Mouse (Mus musculus): ENCODE results near the gene Mmp1b. TPM values are rescaled to one million over a fixed set of nuclear protein-coding genes. Genes with fewer than 3 reads are reported as not detected.

The Mmp1b gene
- polyA plus RNA-seq (2017; shearing (Covaris generic)) = not detected

DNA sequence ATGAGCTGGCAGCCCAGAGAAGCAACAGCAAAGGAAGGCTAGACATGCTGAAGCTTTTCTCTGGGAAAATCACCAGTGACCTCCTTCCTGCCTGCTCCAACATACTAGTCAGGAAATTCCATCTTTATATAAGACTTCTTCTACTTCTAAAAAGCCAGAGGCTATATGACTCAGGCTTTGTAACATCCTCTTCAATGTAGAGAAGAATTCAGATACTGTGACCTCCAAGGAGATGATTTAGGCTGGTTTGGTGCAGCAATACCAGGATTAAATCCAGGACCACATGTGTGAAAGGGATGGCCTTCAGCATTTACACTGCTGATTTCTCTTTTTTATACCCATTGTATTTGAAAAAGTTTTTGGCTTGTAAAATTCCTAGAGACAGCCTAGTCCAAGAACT is at the start of gene Mmp1b:
Gene Mmp1b (minus strand): TSS at position 101 of the 400 bp plus-strand sequence.

GRCm38 (mm10) chr9:7344107-7344506 is 43.7 kb downstream of the Mmp1b start, which contains the start of gene Mmp12:
Gene Mmp12, plus strand, starts transcription at chr9:7344381.

Other genes with a start within 250 kb of the Mmp1b start
- 9.0 TPM for gene Dync2h1, start 203.6 kb downstream of the Mmp1b start, polyA plus RNA-seq (2017; shearing (Covaris generic))
- gene Dcun1d5, start 203.5 kb downstream of the Mmp1b start, polyA plus RNA-seq (2017; shearing (Covaris generic)) = 36.8 TPM
- gene Mmp13, start 115.5 kb downstream of the Mmp1b start, polyA plus RNA-seq (2017; shearing (Covaris generic)) = 0.13 TPM
- not detected for gene Mmp12, start 43.7 kb downstream of the Mmp1b start, polyA plus RNA-seq (2017; shearing (Covaris generic))
- gene Mmp3, start 57.8 kb upstream of the Mmp1b start, polyA plus RNA-seq (2017; shearing (Covaris generic)) = not detected
- not detected for gene Mmp10, start 114.3 kb upstream of the Mmp1b start, polyA plus RNA-seq (2017; shearing (Covaris generic))
- not detected for gene Mmp8, start 170.4 kb upstream of the Mmp1b start, polyA plus RNA-seq (2017; shearing (Covaris generic))
- not detected for gene Mmp27, start 183.3 kb upstream of the Mmp1b start, polyA plus RNA-seq (2017; shearing (Covaris generic))
- gene Mmp20, start 240.2 kb upstream of the Mmp1b start, polyA plus RNA-seq (2017; shearing (Covaris generic)) = not detected